Mouse (Mus musculus) E14TG2a.4 (cell line): ENCODE results near the gene Pop4.
A peak's percentile ranks its signal among the peaks of the same experiment; 100 is the strongest.

ENCODE experiments used
- H3K27me3 ChIP-seq: 2 replicates; pipeline ENCODE4 v1.6.1; 2014; ENCODE audit warnings: low read length, control low read depth; ENCODE audit not compliant: insufficient read depth
- H3K36me3 ChIP-seq: 2 replicates; pipeline ENCODE4 v1.6.1; 2014; ENCODE audit warnings: low read length, control low read depth; ENCODE audit not compliant: insufficient read depth
- H3K4me1 ChIP-seq: replicated peaks from 2 replicates; pipeline ENCODE4 v1.6.1; 2014; ENCODE audit warnings: low read depth, low read length, control low read depth
- H3K4me3 ChIP-seq: replicated peaks from 2 replicates; pipeline ENCODE4 v1.5.1; 2014; ENCODE audit warnings: mild to moderate bottlenecking, low read length
- H3K9me3 ChIP-seq: 2 replicates; pipeline ENCODE4 v1.6.1; 2014; ENCODE audit warnings: low read length, control low read depth
- CTCF ChIP-seq: conservative IDR thresholded peaks from 2 replicates; pipeline ENCODE4 v1.5.1; 2014; ENCODE audit warnings: low read length
- NANOG ChIP-seq: IDR thresholded peaks from 2 replicates; pipeline ENCODE4 v1.6.1; 2014; ENCODE audit warnings: borderline replicate concordance, low read length, mixed read lengths
- POU5F1 ChIP-seq: IDR thresholded peaks from 2 replicates; pipeline ENCODE4 v1.6.1; 2014; ENCODE audit warnings: low read length, borderline replicate concordance

Gene Pop4

DNA sequence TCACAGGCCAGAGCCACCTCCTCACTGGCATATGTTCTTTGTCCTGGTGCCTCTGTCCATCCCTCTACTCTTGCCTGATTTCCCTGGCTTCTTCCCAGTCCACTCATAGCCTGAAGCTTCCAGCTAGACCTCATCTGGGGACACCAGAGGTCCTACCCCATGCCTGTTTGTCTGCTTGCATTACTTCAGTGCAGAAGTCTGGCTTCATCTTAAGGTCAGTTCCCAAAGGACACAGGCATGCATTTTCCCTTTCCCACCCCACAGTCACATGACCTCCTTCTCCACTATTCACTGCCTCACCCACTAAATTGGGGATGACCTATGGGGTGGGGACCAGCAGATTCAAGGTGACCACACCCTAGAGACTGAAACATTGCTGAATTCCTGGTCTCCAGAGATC lies 17.8 kb downstream of the Pop4 start:
- peak overlapping the region; percentile 46 for H3K4me3 ChIP-seq
- no peaks in the 10 kb centered on the region for H3K36me3 ChIP-seq
- H3K27me3 ChIP-seq: no peaks in the 10 kb centered on the region
- no peak for TF ChIP-seq POU5F1
- no peak for TF ChIP-seq CTCF
- TF ChIP-seq NANOG: no peak
- no peaks in the 10 kb centered on the region for H3K9me3 ChIP-seq
- H3K4me1 ChIP-seq: peaks cover 79% of the 10 kb centered on the region

- TF ChIP-seq POU5F1 (no peak), NANOG (no peak), CTCF (no peak)
- Histone ChIP-seq H3K9me3 (no peaks in the 10 kb centered on the region), H3K36me3 (no peaks in the 10 kb centered on the region), H3K4me1 (peaks cover 68% of the 10 kb centered on the region), H3K27me3 (no peaks in the 10 kb centered on the region), H3K4me3 (0 out of 2 replicates have a peak overlapping the region, but pooled peaks have one; percentile 0)
These were observed 19.6 kb downstream of the Pop4 start for GRCm38 (mm10) chr7:38251494-38252216.

GRCm38 (mm10) chr7:38242417-38242816 lies 28.8 kb downstream of the Pop4 start:
- no peak overlapping the region for H3K4me3 ChIP-seq

GRCm38 (mm10) chr7:38237140-38237539 lies 34.1 kb downstream of the Pop4 start:
- 0 out of 2 replicates have a peak overlapping the region, but pooled peaks have one; percentile 5 for H3K4me3 ChIP-seq
- H3K36me3 ChIP-seq: no peaks in the 10 kb centered on the region
- TF ChIP-seq CTCF: no peak
- no peak for TF ChIP-seq NANOG
- no peak for TF ChIP-seq POU5F1
- H3K4me1 ChIP-seq: peaks cover 55% of the 10 kb centered on the region
- no peaks in the 10 kb centered on the region for H3K9me3 ChIP-seq
- no peaks in the 10 kb centered on the region for H3K27me3 ChIP-seq

More at GRCm38 (mm10) chr7:38242417-38242816, 28.8 kb downstream of the Pop4 start:
- H3K9me3 ChIP-seq: no peaks in the 10 kb centered on the region
- H3K27me3 ChIP-seq: no peaks in the 10 kb centered on the region
- TF ChIP-seq POU5F1 (no peak), CTCF (no peak)
- H3K36me3 ChIP-seq: no peaks in the 10 kb centered on the region
- peaks cover 44% of the 10 kb centered on the region for H3K4me1 ChIP-seq

DNA sequence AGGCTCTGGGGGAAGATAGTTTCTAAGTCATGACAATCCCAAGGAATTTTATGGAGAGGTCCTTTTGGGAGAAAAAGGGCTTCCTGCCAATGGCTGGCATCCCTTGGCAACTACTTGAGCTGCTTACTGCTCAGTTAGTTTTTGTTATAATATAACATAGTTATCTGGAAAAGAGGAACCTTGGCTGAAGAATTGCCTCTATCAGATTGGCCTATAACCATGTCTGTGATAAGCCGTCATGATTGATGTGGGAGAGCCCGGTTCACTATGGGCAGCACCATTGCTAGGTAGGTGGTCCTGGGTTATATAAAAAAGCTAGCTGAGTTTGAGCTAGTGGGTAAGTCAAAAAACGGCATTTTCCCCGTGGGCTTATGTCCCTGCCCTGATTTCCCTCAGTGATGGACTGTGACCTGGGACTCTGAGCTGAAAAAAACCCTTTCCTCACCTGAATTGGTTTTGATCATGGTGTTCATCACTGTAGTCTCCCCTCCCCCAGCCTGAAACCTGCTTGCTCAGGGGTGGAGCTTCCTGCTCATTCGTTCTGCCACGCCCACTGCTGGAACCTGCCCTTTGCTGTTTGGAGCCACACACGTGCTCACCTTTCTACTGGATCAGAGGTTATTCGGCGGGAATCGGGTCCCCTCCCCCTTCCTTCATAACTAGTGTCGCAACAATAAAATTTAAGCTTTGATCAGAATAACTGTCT lies 34.7 kb downstream of the Pop4 start:
- H3K27me3 ChIP-seq: no peaks in the 10 kb centered on the region
- no peaks in the 10 kb centered on the region for H3K9me3 ChIP-seq
- H3K4me3 ChIP-seq: peak overlapping the region; percentile 37; the same call in 1 of the 2 replicates
- H3K36me3 ChIP-seq: no peaks in the 10 kb centered on the region
- TF ChIP-seq POU5F1: no peak
- TF ChIP-seq CTCF: no peak
- no peak for TF ChIP-seq NANOG
- H3K4me1 ChIP-seq: peaks cover 55% of the 10 kb centered on the region

DNA sequence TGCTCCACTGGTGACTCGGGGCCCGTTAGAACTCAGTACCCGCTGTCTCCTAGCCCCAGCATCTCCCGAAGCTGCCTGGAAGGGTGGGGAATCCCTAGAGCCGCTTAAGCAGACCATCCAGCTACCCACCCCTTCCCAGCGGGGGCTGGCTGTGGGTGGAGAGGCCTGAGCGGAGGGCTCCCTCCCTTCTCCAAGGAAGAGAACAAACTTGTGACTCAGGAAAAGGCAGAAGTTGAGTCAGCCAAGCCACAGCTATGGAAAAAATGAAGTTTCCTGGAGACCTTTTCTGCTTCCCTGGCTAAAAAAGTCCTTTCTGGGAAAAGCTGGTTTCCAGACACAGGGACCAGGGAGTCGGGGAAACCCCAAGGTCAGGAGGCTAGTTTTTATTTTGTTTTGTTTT lies 40.9 kb downstream of the Pop4 start:
- peak overlapping the region; percentile 66 for H3K4me3 ChIP-seq
- peaks cover 66% of the 10 kb centered on the region for H3K4me1 ChIP-seq
- TF ChIP-seq POU5F1: no peak
- no peak for TF ChIP-seq NANOG
- TF ChIP-seq CTCF: no peak
- no peaks in the 10 kb centered on the region for H3K27me3 ChIP-seq
- peaks cover 6% of the 10 kb centered on the region; the same call in 1 of the 2 replicates for H3K9me3 ChIP-seq
- H3K36me3 ChIP-seq: no peaks in the 10 kb centered on the region

GRCm38 (mm10) chr7:38228329-38228728 lies 42.9 kb downstream of the Pop4 start:
- peaks cover 77% of the 10 kb centered on the region for H3K4me1 ChIP-seq
- peaks cover 6% of the 10 kb centered on the region; the same call in 1 of the 2 replicates for H3K9me3 ChIP-seq
- no peaks in the 10 kb centered on the region for H3K36me3 ChIP-seq
- H3K4me3 ChIP-seq: peak overlapping the region; percentile 92
- TF ChIP-seq CTCF: no peak
- no peak for TF ChIP-seq NANOG
- no peak for TF ChIP-seq POU5F1
- no peaks in the 10 kb centered on the region for H3K27me3 ChIP-seq

- H3K9me3 ChIP-seq: peaks cover 6% of the 10 kb centered on the region; the same call in 1 of the 2 replicates
- peaks cover 75% of the 10 kb centered on the region for H3K4me1 ChIP-seq
- 0 out of 2 replicates have a peak, but pooled peaks cover 1% of the 10 kb centered on the region for H3K27me3 ChIP-seq
- H3K36me3 ChIP-seq: no peaks in the 10 kb centered on the region
- no peak for TF ChIP-seq NANOG
- no peak for TF ChIP-seq POU5F1
- TF ChIP-seq CTCF: no peak
- peak within 1 kb of the TSS; percentile 92 for H3K4me3 ChIP-seq
These were observed 43.3 kb downstream of the Pop4 start, which contains the start of gene Plekhf1 for GRCm38 (mm10) chr7:38227900-38228298. Gene Plekhf1, minus strand, starts transcription at chr7:38228016.
